ENCODE assay signal across 24 mouse cellular contexts in genomic region chr17:27454396-27454795, GRCm38 (mm10).
DNase-seq lines count a peak whose midpoint lies in the region; ATAC-seq and TF ChIP-seq lines count a peak whose summit lies in the region.
"Had no signal": no experiment of that assay in that cellular context is flagged by ENCODE, and none has a peak within 500 bp of the region (broad histone marks: within the 10 kb centered on the region; RNA-seq: fewer than 3 reads in every experiment).

No protein-coding gene starts in this region.

- H3K27me3 ChIP-seq in cerebellum, adult 2 months (ENCODE audit: control insufficient read depth, insufficient read depth, low read length) = no peaks in the 10 kb centered on the region
- H3K27me3 ChIP-seq in forebrain, embryonic 10.5 days (ENCODE audit: poor library complexity, severe bottlenecking) = peaks cover 4% of the 10 kb centered on the region; the same call in 1 of the 2 replicates
- H3K27me3 ChIP-seq: intestine, embryonic 15.5 days had no signal

- WGBS in cerebellum, adult 2 months = 8% methylated on average over 11 of the region's 11 CpGs
- WGBS in forebrain, embryonic 10.5 days = 89% methylated on average over 11 of the region's 11 CpGs

- TF ChIP-seq POLR2A in cerebellum, adult 2 months (IDR thresholded peaks at IDR 0.05; ENCODE audit: borderline replicate concordance, insufficient read depth, low read length) = no peak

- H3K36me3 ChIP-seq in forebrain, embryonic 10.5 days (replicated peaks) = no peaks in the 10 kb centered on the region
- H3K36me3 ChIP-seq: heart, embryonic 12.5 days; heart, embryonic 15.5 days; hindbrain, embryonic 10.5 days; hindbrain, embryonic 13.5 days; intestine, embryonic 15.5 days had no signal

- ATAC-seq in cerebellum, adult (ENCODE audit: insufficient number of reproducible peaks, low FRiP score, low TSS enrichment) = no peak
- ATAC-seq: activated CD4-positive, CD25-positive, alpha-beta regulatory T cell, adult 4 months; forebrain, embryonic 14.5 days; forebrain, postnatal 0 days; hindbrain, embryonic 16.5 days; intestine, embryonic 15.5 days had no signal

- no peaks in the 10 kb centered on the region for H3K9me3 ChIP-seq in forebrain, embryonic 10.5 days
- H3K9me3 ChIP-seq: heart, embryonic 12.5 days; heart, embryonic 15.5 days; hindbrain, embryonic 10.5 days; hindbrain, embryonic 13.5 days; intestine, embryonic 15.5 days had no signal

- peaks cover 92% of the 10 kb centered on the region for H3K4me1 ChIP-seq in cerebellum, adult 2 months (ENCODE audit: control insufficient read depth, insufficient read depth, low read length)
- H3K4me1 ChIP-seq in forebrain, embryonic 10.5 days = 0 out of 2 replicates have a peak, but pooled peaks cover 3% of the 10 kb centered on the region
- H3K4me1 ChIP-seq: heart, embryonic 12.5 days; heart, embryonic 15.5 days; hindbrain, embryonic 13.5 days; intestine, embryonic 15.5 days had no signal

- H3K27ac ChIP-seq in cerebellum, adult 2 months (ENCODE audit: insufficient read depth, low read length) = peak overlapping the region; percentile 86
- H3K27ac ChIP-seq in forebrain, embryonic 10.5 days = no peak overlapping the region
- H3K27ac ChIP-seq: heart, embryonic 15.5 days; hindbrain, embryonic 10.5 days; hindbrain, embryonic 13.5 days; intestine, embryonic 15.5 days had no signal

- H3K4me3 ChIP-seq in cerebellum, adult 2 months (replicated peaks; ENCODE audit: insufficient read depth, low read depth, low read length) = no peak overlapping the region
- H3K4me3 ChIP-seq in forebrain, embryonic 10.5 days = no peak overlapping the region
- H3K4me3 ChIP-seq: heart, embryonic 12.5 days; heart, embryonic 15.5 days; hindbrain, embryonic 10.5 days; hindbrain, embryonic 13.5 days; intestine, embryonic 15.5 days had no signal

- TF ChIP-seq CTCF in cerebellum, adult 2 months (IDR thresholded peaks at IDR 0.05; ENCODE audit: borderline replicate concordance, insufficient read depth, low read depth, low read length) = no peak

- DNase-seq in cerebellum, adult 11 months = peak; percentile 59
- peak; percentile 72 to 73 for DNase-seq in cerebellum, adult 2 months
- peak; percentile 79 for DNase-seq in cerebellum, adult 9-11 months
- peak; percentile 58 to 60 for DNase-seq in cerebellum, postnatal 36 days
- DNase-seq in adrenal gland, postnatal 10 days = no peak
- no peak for DNase-seq in forebrain, embryonic 10.5 days (ENCODE audit: extremely low spot score, low spot score)
- no peak for DNase-seq in lung, postnatal 10 days
- DNase-seq: adrenal gland, postnatal 14 days; forebrain, postnatal 0 days; gastrocnemius, postnatal 25 days; heart, adult 18-20 months; heart, postnatal 10 days; heart, postnatal 36 days; kidney, adult 11 months; kidney, adult 8-10 months had no signal

Comparison
In these comparisons a context has a peak if more than half of its experiments do, and no peak if none do; other contexts are left out.
1. DNase-seq: peak in cerebellum, adult 11 months (single experiment), cerebellum, adult 2 months (2 of 2), cerebellum, adult 9-11 months (single experiment) and cerebellum, postnatal 36 days (2 of 2); none in adrenal gland, postnatal 10 days (single experiment), forebrain, embryonic 10.5 days (single experiment) and lung, postnatal 10 days (single experiment).